Mouse (Mus musculus) CH12.LX (cell line): ENCODE results near the gene Mrpl20. TPM values are rescaled to one million over a fixed set of nuclear protein-coding genes. Genes with fewer than 3 reads are reported as not detected.

Experiments used
- DNase-seq: peaks from one replicate; pipeline ENCODE4 v3.0.0-alpha.2; 2013; ENCODE audit errors: extremely low read depth
- H3K27ac ChIP-seq: 2 replicates; pipeline ENCODE4 v1.5.1; 2012; ENCODE audit warnings: low read depth, mild to moderate bottlenecking, control low read depth, moderate library complexity; ENCODE audit not compliant: insufficient read depth
- H3K27me3 ChIP-seq: replicated peaks from 2 replicates; pipeline ENCODE3; 2012; ENCODE audit warnings: inconsistent platforms
- H3K36me3 ChIP-seq, 2 experiments: replicated peaks in 1 of 2; 2 replicates each; pipeline versions ENCODE3 to v1.6.1; 2012; ENCODE audit warnings: inconsistent platforms in 1 of 2, low read length in 1 of 2, mild to moderate bottlenecking in 1 of 2, mixed read lengths in 1 of 2, moderate library complexity in 1 of 2; ENCODE audit not compliant: control insufficient read depth in 1 of 2, insufficient read depth in 1 of 2
- H3K4me1 ChIP-seq, 2 experiments: 2 replicates each; pipeline ENCODE4 v1.6.1; 2012; ENCODE audit warnings: inconsistent platforms in 1 of 2, moderate library complexity in 1 of 2; ENCODE audit not compliant: insufficient read depth in 2 of 2, control insufficient read depth in 1 of 2
- H3K4me2 ChIP-seq: 2 replicates; pipeline ENCODE4 v1.6.1; 2012; ENCODE audit warnings: low read depth, mild to moderate bottlenecking, control low read depth; ENCODE audit not compliant: poor library complexity, insufficient read depth, severe bottlenecking
- H3K4me3 ChIP-seq, 3 experiments: fragments of 150-350 bp in 1 of 3; sonication (generic) in 1 of 3; replicated peaks in 1 of 3; 2 replicates each; pipeline versions ENCODE3 to v1.5.1; 2011 to 2012; ENCODE audit warnings: low read depth in 2 of 3, low read length in 2 of 3, mild to moderate bottlenecking in 2 of 3, moderate library complexity in 2 of 3, control low read depth in 1 of 3, improper control_type of control experiment in 1 of 3, inconsistent platforms in 1 of 3, mixed read lengths in 1 of 3; ENCODE audit not compliant: poor library complexity in 1 of 3
- H3K79me2 ChIP-seq: replicated peaks from 2 replicates; pipeline ENCODE4 v1.6.1; 2012; ENCODE audit warnings: mild to moderate bottlenecking, moderate library complexity; ENCODE audit not compliant: control insufficient read depth, poor library complexity, insufficient read depth, severe bottlenecking; ENCODE audit errors: extremely low read depth
- H3K9ac ChIP-seq: 2 replicates; pipeline ENCODE4 v1.6.1; 2012; ENCODE audit warnings: low read depth, mild to moderate bottlenecking, control low read depth, moderate library complexity; ENCODE audit not compliant: insufficient read depth
- H3K9me3 ChIP-seq: replicated peaks from 2 replicates; pipeline ENCODE3; 2012; ENCODE audit warnings: low read length, inconsistent platforms, mixed read lengths
- BHLHE40 ChIP-seq: IDR thresholded peaks from 2 replicates; pipeline ENCODE4 v1.6.1; 2011; ENCODE audit warnings: mild to moderate bottlenecking, low read depth, low read length, improper control_type of control experiment
- CHD1 ChIP-seq: IDR thresholded peaks from 2 replicates; pipeline ENCODE4 v1.6.1; 2012; ENCODE audit warnings: low read depth, low read length, improper control_type of control experiment, inconsistent platforms
- CHD2 ChIP-seq: IDR thresholded peaks from 2 replicates; pipeline ENCODE4 v1.6.1; 2011; ENCODE audit warnings: low read length, improper control_type of control experiment
- ELF1 ChIP-seq: IDR thresholded peaks from 2 replicates; pipeline ENCODE4 v1.6.1; 2014; ENCODE audit warnings: low read depth, mild to moderate bottlenecking, inconsistent platforms, low read length, improper control_type of control experiment
- GABPA ChIP-seq: IDR thresholded peaks from 2 replicates; pipeline ENCODE4 v1.6.1; 2012; ENCODE audit warnings: low read depth, low read length, improper control_type of control experiment, inconsistent platforms; ENCODE audit not compliant: insufficient replicate concordance
- HCFC1 ChIP-seq: IDR thresholded peaks from 2 replicates; pipeline ENCODE4 v1.6.1; 2012; ENCODE audit warnings: low read depth, mild to moderate bottlenecking, inconsistent platforms, low read length, improper control_type of control experiment
- IRF4 ChIP-seq: IDR thresholded peaks from 2 replicates; pipeline ENCODE4 v1.6.1; 2014; ENCODE audit warnings: low read depth, mild to moderate bottlenecking, inconsistent platforms, low read length, improper control_type of control experiment
- JUN ChIP-seq: IDR thresholded peaks from 2 replicates; pipeline ENCODE4 v1.6.1; 2011; ENCODE audit warnings: low read depth, mild to moderate bottlenecking, low read length, improper control_type of control experiment, moderate library complexity; ENCODE audit not compliant: insufficient read depth
- JUND ChIP-seq: conservative IDR thresholded peaks from 2 replicates; pipeline ENCODE4 v1.6.1; 2011; ENCODE audit warnings: low read depth, low read length, improper control_type of control experiment
- KAT2A ChIP-seq: IDR thresholded peaks from 2 replicates; pipeline ENCODE4 v1.6.1; 2012; ENCODE audit warnings: low read length, improper control_type of control experiment, inconsistent platforms; ENCODE audit not compliant: insufficient replicate concordance
- MAFK ChIP-seq: IDR thresholded peaks from 2 replicates; pipeline ENCODE4 v1.6.1; 2011; ENCODE audit warnings: low read length, improper control_type of control experiment; ENCODE audit not compliant: insufficient replicate concordance
- MEF2A ChIP-seq: IDR thresholded peaks from 2 replicates; pipeline ENCODE4 v1.6.1; 2014; ENCODE audit warnings: low read depth, mild to moderate bottlenecking, inconsistent platforms, low read length, improper control_type of control experiment, borderline replicate concordance
- MXI1 ChIP-seq: IDR thresholded peaks from 2 replicates; pipeline ENCODE4 v1.6.1; 2011; ENCODE audit warnings: mild to moderate bottlenecking, low read depth, low read length, improper control_type of control experiment
- NELFE ChIP-seq: IDR thresholded peaks from 2 replicates; pipeline ENCODE4 v1.6.1; 2011; ENCODE audit warnings: low read depth, low read length, improper control_type of control experiment
- NRF1 ChIP-seq: IDR thresholded peaks from 2 replicates; pipeline ENCODE4 v1.6.1; 2014; ENCODE audit warnings: low read depth, mild to moderate bottlenecking, inconsistent platforms, low read length, improper control_type of control experiment, moderate library complexity
- POLR2AphosphoS2 ChIP-seq: IDR thresholded peaks from 2 replicates; pipeline ENCODE4 v1.6.1; 2011; ENCODE audit warnings: low read depth, low read length, improper control_type of control experiment
- RAD21 ChIP-seq: IDR thresholded peaks from 2 replicates; pipeline ENCODE4 v1.6.1; 2011; ENCODE audit warnings: low read depth, mild to moderate bottlenecking, low read length, improper control_type of control experiment, moderate library complexity
- SMC3 ChIP-seq: IDR thresholded peaks from 2 replicates; pipeline ENCODE4 v1.6.1; 2011; ENCODE audit warnings: low read depth, low read length, improper control_type of control experiment
- TBP ChIP-seq: conservative IDR thresholded peaks from 2 replicates; pipeline ENCODE4 v1.6.1; 2011; ENCODE audit warnings: low read depth, low read length, improper control_type of control experiment
- UBTF ChIP-seq: IDR thresholded peaks from 2 replicates; pipeline ENCODE4 v1.6.1; 2012; ENCODE audit warnings: low read depth, mild to moderate bottlenecking, inconsistent platforms, low read length, improper control_type of control experiment, moderate library complexity
- USF1 ChIP-seq: IDR thresholded peaks from 2 replicates; pipeline ENCODE4 v1.6.1; 2014; ENCODE audit warnings: low read depth, mild to moderate bottlenecking, inconsistent platforms, low read length, improper control_type of control experiment
- USF2 ChIP-seq: conservative IDR thresholded peaks from 2 replicates; pipeline ENCODE4 v1.6.1; 2011; ENCODE audit warnings: low read depth, low read length, improper control_type of control experiment
- ZKSCAN1 ChIP-seq: IDR thresholded peaks from 2 replicates; pipeline ENCODE4 v1.6.1; 2012; ENCODE audit warnings: low read depth, inconsistent platforms, low read length, improper control_type of control experiment, borderline replicate concordance
- ZMIZ1 ChIP-seq: IDR thresholded peaks from 2 replicates; pipeline ENCODE4 v1.6.1; 2012; ENCODE audit warnings: low read depth, mild to moderate bottlenecking, inconsistent platforms, low read length, improper control_type of control experiment
- ZNF384 ChIP-seq: IDR thresholded peaks from 2 replicates; pipeline ENCODE4 v1.6.1; 2012; ENCODE audit warnings: low read depth, low read length, improper control_type of control experiment, inconsistent platforms
- dilution Hi-C: fragments of 300-500 bp; cut with MboI; formaldehyde crosslinking; loops from 2 replicates; pipeline ENCODE4 v1.14.3; 2020; ENCODE audit warnings: low sequenced_read_pairs; ENCODE audit not compliant: extremely low pct_unique_long_range_greater_than_20kb, extremely low pct_ligation_motif_present
- in situ Hi-C: fragments of 300-500 bp; cut with MboI; formaldehyde crosslinking; loops from 3 replicates; pipeline ENCODE4 v1.14.3; 2019; ENCODE audit warnings: low sequenced_read_pairs, low pct_ligation_motif_present, low pct_unique_long_range_greater_than_20kb, mixed read lengths
- polyA plus RNA-seq: library from polyadenylated mRNA; unstranded; fragments of >175 nt; gene quantifications from 2 replicates; pipeline ENCODE4 v1.2.1, GENCODE M21; 2012; ENCODE audit warnings: low read depth; ENCODE audit not compliant: insufficient read length
- total RNA-seq, 2 experiments: library from RNA; depleted of rRNA; stranded (reverse); fragments of 300-350 nt in 1 of 2; fragments of >200 nt in 1 of 2; gene quantifications; 2 replicates each; pipeline ENCODE4 v1.2.3; 2012 to 2014

Mrpl20 gene
- total and polyA plus RNA-seq, 3 experiments = 146 to 230 (median 193) TPM

DNA sequence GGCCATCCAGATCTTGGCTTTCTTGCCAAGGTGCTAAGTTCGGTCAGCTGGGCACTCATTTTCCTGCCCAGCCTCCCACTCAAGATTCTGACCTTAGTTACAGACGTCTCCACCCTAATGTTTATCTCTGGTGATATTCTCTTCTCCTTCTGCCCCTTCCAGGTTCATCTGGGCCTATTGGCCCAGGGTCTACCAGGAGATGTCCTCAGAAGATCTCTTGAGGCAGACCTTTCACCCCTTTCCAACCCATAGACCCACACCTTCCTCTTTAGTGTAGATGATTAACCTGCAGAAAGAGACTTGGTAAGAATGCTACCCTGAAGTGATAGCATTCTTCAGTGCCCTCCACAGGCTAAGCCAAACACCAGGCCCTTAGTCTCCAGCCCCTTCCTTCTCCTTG is 31.0 kb upstream of the Mrpl20 start:
- dilution Hi-C loops (no loop called here), in situ Hi-C loops (no loop called here)
- Histone ChIP-seq H3K36me3 (no peaks in the 10 kb centered on the region), H3K27ac (no peak overlapping the region), H3K27me3 (peaks cover 44% of the 10 kb centered on the region), H3K9me3 (no peaks in the 10 kb centered on the region), H3K79me2 (no peaks in the 10 kb centered on the region), H3K9ac (no peak overlapping the region), H3K4me3 (no peak overlapping the region), H3K4me2 (no peak overlapping the region), H3K4me1 (peaks cover 21 to 45% of the 10 kb centered on the region in 2 experiments)
- no peak for DNase-seq
- no peak for TF ChIP-seq MAFK
- TF ChIP-seq USF2 = no peak
- TF ChIP-seq ZMIZ1 = no peak
- TF ChIP-seq NELFE = no peak
- no peak for TF ChIP-seq ELF1
- TF ChIP-seq HCFC1 = no peak
- no peak for TF ChIP-seq GABPA
- TF ChIP-seq MXI1 = no peak
- no peak for TF ChIP-seq POLR2AphosphoS2
- TF ChIP-seq CHD1 = no peak
- no peak for TF ChIP-seq BHLHE40

DNA sequence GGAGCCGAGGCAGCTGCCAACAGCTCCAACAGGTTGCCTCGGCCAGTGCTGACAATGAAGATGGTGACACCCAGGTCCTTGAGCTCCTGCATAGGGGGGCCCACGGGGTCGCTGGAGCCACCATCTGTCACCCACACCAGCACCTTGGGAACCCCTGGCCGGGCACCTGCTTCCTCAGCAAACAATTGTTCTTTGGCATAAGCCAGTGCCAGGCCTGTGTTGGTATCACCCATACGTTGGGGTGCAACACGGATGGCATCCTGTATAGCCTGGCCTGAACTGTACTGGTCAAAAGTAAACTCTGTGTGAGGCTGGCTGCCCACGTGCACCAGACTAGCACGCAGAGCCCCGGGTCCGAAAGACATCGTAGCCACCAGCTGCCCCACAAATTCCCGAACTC is 29.9 kb upstream of the Mrpl20 start:
- Histone ChIP-seq H3K27ac (no peak overlapping the region), H3K36me3 (no peaks in the 10 kb centered on the region), H3K79me2 (no peaks in the 10 kb centered on the region), H3K27me3 (peaks cover 44% of the 10 kb centered on the region), H3K4me3 (no peak overlapping the region), H3K4me2 (no peak overlapping the region), H3K4me1 (peaks cover 21 to 50% of the 10 kb centered on the region in 2 experiments), H3K9ac (no peak overlapping the region), H3K9me3 (no peaks in the 10 kb centered on the region)
- in situ Hi-C loops = no loop called here
- TF ChIP-seq TBP (no peak), CHD2 (no peak), POLR2AphosphoS2 (no peak), ZNF384 (no peak), GABPA (no peak), JUN (no peak), IRF4 (no peak), NELFE (no peak), ZKSCAN1 (no peak), UBTF (no peak), MXI1 (no peak), SMC3 (no peak), USF1 (no peak), RAD21 (no peak), JUND (no peak), MEF2A (no peak), KAT2A (no peak), NRF1 (no peak)
- dilution Hi-C loops = no loop called here
- DNase-seq = no peak
